Mouse (Mus musculus) adrenal gland, postnatal 0 days (tissue): ENCODE data around the gene Fez1. TPM values are rescaled to one million over a fixed set of nuclear protein-coding genes. Genes with fewer than 3 reads are reported as not detected.

Source experiments
- polyA plus RNA-seq: library from polyadenylated mRNA; unstranded; fragments of >200 nt; fragmentation: Nextera tagmentation; extraction: Ambion mirVana; gene quantifications from 2 replicates; pipeline ENCODE4 v1.2.1, GENCODE M21; 2015

Fez1 gene
- 20.4 and 41.1 TPM in 2 replicates for polyA plus RNA-seq

DNA sequence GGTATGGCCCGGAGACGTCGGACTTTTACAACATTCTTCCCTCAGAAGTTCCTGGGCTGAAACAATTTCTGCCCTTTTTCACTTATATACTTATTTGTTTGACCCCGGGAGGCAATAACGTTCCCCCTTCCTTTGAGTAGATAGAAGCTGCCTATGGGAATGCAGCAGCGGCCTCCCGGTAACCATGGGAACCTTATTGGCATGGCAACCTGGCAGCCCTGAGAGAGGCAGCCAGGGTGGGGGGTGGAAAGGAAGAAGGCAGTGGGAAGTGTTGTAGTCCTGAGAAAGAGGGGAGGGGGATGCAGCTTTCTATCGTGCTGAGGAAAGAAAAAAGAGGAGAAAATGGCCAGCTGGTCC is at the start of gene Fez1:
Fez1 (plus strand) TSS at position 221 of the 357 bp plus-strand sequence.

DNA sequence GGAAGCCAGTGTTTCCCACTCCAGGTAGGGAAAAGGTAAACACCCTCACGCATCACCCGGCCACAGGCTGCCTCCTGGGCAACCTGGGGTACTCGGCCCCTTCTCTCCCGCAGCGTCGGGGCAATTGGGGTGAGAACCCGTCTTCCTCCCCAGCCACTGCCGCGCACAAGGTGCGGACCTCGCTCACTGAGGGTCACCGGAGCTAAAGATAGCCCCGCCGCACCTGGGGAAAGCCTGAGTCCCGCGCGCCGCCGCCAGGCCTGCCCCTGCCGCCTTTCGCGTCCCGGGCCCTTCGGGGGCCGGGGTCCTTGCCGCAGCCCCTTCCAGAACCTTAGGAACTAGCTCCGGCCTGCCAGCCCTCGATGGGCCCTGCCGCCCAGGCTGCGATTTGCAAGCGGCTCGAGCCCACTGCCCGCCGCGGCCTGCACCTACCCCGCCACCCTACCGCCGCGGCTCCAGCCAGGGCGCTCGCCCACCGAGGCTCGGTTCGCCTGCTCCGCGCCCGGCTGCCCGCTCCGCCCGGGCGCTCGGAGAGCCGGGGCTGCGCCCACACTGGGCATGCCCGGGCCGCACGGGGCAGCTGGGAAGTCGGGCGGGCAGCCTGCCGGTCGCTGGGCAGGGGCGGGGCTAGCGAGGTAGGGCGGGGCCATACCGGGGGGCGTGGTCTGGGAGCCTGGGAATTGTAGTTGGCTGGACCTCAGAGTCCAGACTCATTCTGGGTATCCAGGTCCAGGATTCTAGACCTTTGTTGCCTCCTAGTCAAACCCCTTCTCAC is 24.7 kb upstream of the Fez1 start, which contains the start of gene Ei24:
Ei24 (minus strand) TSS at position 613 of the 775 bp plus-strand sequence.

Other genes starting within 250 kb of the Fez1 start
- not detected in 2 replicates for gene Gm17689, start 239.2 kb upstream of the Fez1 start, polyA plus RNA-seq
- not detected in 2 replicates for gene A630095E13Rik, start 178.5 kb upstream of the Fez1 start, polyA plus RNA-seq
- gene Acrv1, start 128.6 kb upstream of the Fez1 start, polyA plus RNA-seq = not detected in 2 replicates
- gene Chek1, start 94.8 kb upstream of the Fez1 start, polyA plus RNA-seq = 9.2 and 9.7 TPM in 2 replicates
- gene Stt3a, start 54.2 kb upstream of the Fez1 start, polyA plus RNA-seq = 136 and 210 TPM in 2 replicates
- 73.8 and 93.0 TPM in 2 replicates for gene Ei24, start 24.5 kb upstream of the Fez1 start, polyA plus RNA-seq